Mouse (Mus musculus) gastrocnemius, postnatal 25 days (tissue): ENCODE results near the gene Zfp764. TPM values are rescaled to one million over a fixed set of nuclear protein-coding genes. Genes with fewer than 3 reads are reported as not detected.
"Not testable (repeated sequence)": the region's sequence is repeated elsewhere in the genome, so short reads cannot be mapped to it uniquely, and the experiment has no call there.

Experiments used
- DNase-seq: peaks from one replicate; pipeline ENCODE4 v3.0.0; 2022
- total RNA-seq, 2 experiments: library from RNA; stranded (reverse); gene quantifications; 1 replicate in 1 of 2; 2 replicates in 1 of 2; pipeline ENCODE4 v1.2.3; 2021

Gene Zfp764
- total RNA-seq, 2 experiments from 2014 or later: 1.7 TPM

DNA sequence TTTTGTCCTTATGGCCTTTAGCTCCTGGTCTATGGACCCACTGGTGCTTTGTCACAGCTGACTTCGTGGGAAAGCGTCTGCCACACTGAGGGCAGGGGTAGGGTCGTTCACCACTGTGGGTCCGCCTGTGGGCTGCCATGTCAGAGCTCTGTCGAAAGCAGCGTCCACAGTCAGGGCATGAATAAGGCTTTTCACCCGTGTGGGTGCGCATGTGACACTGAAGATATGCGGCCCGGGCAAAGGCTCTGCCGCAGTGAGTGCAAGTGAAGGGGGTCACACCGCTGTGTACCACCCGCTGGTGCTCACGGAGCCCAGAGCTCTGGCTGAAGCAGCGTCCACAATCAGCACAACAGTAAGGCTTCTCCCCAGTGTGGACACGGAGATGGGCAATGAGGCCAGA, 15.1 kb downstream of the Zfp764 start:
- no peak for DNase-seq

DNA sequence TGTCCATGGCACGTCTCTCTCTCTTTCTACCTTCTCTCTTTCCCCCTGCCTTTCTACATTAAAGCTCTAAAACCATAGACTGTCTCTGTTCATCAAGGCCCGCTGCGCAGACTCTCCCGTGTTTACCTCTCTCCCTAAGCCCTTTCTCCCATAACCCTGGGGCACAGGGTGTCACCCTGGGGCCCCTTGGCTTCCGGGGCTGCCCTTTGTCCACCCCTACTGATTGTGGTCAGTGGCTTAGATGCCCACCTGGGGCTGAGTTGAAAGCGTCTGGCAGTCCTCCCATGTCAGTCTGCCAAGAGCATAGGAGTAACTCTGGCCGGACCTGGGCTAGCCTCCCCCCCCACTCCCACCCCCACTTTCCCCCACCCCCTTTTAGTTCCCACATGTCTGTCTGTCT, 16.3 kb downstream of the Zfp764 start:
- DNase-seq: no peak

DNA sequence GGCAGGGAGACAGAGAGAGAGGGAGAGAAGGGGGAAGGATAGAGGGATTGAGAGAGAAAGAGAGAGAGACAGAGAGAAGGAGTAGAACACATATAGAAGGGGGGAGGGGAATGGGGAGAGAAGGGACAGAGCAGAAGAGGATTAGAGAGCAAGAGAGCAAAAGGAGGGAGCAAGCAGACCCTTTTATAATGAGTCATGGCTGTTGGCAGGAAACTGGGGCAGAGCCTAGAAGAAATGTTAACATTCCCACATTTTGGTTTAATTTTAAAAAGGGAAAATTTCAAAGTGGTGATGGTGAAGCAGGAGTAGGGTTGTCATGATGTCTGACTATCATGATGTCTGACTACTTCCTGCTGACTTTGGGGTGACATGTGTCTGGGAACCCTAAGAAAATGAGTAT, 18.4 kb downstream of the Zfp764 start:
- not testable (repeated sequence) for DNase-seq

- DNase-seq: peak; percentile 80
Observed at GRCm38 (mm10) chr7:127386641-127387392, 19.8 kb downstream of the Zfp764 start, which contains the start of gene 9130019O22Rik. Gene 9130019O22Rik, minus strand, starts transcription at chr7:127387166.

DNA sequence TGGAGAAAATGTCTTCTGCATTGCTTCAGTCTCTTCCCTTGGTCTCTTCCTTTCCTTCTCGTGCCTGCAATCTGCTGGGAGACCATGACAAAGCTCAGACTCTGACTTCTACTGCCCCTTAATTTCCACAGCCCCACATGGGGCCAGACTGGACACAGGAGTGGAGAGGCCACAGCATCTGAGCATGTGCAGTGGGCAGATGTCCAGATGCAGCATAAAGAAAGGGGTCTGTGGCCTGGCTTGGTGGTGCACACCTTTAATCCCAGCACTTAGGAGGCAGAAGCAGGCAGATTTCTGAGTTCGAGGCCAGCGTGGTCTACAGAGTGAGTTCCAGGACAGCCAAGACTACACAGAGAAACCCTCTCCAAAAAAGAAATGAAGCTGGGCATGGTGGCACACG, 21.1 kb downstream of the Zfp764 start:
- not testable (repeated sequence) for DNase-seq

- DNase-seq: no peak
Observed at GRCm38 (mm10) chr7:127378310-127378921, 28.2 kb downstream of the Zfp764 start.

GRCm38 (mm10) chr7:127375271-127376245, 31.1 kb downstream of the Zfp764 start, which contains the start of gene Zfp747:
Gene Zfp747, minus strand, starts transcription at chr7:127376050.
- peak; percentile 90 for DNase-seq

- not testable (repeated sequence) for DNase-seq
Observed at GRCm38 (mm10) chr7:127371870-127372269, 34.8 kb downstream of the Zfp764 start.

- DNase-seq: no peak
Observed at GRCm38 (mm10) chr7:127371213-127371612, 35.4 kb downstream of the Zfp764 start.

DNA sequence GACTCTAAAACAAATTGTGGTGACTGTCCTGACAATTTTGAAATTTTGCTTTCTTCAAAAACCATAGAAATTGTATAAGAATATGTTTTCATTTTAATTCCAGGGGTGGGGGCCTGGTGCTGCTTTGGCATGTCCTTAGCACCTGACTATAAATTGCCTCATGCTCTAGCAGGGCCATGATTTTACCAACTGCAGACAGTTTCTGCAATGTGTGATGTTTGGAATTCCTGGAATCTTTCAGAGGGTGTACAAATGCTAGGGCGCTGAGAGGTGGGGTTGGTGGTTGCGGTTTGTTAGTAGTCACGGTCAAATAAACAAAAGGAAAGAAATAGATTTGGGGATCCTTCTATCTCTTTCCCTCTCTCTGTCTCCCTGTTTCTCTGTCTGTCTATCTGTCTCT, 40.4 kb downstream of the Zfp764 start:
- no peak for DNase-seq

DNA sequence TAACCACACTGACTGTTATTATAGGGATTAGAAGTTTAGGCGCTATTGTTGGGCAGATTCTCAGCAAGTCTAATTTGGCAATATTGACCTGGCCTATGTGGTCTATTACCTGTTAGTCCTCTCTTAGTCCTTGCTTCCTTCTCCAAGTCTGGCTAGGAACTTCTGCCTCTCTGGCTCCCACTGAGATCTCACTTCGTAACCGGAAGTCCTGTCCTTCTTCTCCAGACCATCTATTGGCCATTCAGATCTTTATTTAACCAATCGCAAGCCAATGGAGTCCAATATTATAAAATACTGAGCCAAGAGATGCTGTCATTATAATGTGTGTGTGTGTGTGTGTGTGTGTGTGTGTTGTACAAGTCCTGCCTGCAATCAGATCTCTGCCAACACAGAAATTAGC, 42.5 kb downstream of the Zfp764 start:
- DNase-seq: no peak

DNA sequence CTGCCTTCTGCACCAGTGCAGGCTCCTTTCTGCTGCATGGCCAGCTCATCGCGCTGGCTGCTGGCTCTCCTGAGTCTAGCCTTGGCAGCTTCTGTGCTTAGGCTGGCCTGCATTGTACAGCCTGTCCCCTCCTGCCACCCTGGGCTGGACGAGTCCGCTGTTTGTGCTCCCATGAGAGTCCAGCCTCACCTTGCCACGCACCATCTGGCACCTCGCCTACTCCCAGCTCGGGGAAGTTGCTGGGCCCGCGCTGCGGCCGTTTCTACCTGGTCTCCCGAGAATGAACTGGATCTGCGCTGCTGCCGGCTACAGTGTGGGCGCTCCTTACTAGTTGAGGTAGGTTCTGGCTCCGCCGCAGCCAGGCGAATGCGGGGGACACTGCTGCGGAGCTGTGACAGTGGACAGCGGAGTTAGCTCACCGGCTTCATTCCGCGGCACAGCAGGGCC, 43.1 kb downstream of the Zfp764 start:
- DNase-seq: no peak

GRCm38 (mm10) chr7:127362418-127362817, 44.2 kb downstream of the Zfp764 start:
- DNase-seq: not testable (repeated sequence)

DNA sequence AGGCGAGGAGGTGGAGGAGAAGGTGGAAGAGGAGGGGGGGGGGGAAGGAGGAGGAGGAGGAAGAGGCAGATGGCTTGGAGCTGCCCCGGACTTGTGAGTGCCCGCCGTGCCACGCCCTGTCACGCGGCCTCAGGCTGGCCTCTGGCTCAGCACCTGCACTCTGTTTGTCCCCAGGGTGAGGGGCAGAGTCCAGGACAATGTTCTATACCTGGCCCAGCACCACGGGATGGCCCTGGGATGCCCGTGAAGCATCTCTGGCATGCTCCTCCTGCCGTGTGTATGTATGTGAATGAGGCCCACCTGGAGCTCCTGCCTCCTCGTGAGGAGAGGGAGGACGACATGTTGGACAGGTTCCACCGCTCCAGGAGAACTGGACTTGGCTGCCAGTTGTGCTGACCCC, 45.2 kb downstream of the Zfp764 start:
- DNase-seq: no peak

DNA sequence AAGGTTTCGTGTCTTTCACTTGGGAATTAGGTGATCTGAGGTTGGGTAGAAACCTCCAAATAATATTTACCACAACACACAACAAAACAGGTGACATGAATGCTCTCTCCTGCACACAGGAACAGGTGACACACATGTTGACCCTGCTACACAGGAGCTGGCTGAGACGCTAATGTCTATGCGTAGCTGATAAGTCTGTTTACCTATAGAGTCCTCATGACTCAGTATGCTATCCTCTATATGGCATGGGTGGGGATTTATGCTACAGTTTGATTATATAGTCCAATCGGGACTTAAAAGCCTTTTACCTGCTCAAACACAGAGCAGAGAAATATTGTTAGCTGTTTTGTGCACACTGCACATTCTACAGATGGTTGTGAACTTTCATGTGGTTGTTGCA, 46.4 kb downstream of the Zfp764 start:
- DNase-seq: no peak

- no peak for DNase-seq
Observed at GRCm38 (mm10) chr7:127358472-127358871, 48.1 kb downstream of the Zfp764 start.

DNA sequence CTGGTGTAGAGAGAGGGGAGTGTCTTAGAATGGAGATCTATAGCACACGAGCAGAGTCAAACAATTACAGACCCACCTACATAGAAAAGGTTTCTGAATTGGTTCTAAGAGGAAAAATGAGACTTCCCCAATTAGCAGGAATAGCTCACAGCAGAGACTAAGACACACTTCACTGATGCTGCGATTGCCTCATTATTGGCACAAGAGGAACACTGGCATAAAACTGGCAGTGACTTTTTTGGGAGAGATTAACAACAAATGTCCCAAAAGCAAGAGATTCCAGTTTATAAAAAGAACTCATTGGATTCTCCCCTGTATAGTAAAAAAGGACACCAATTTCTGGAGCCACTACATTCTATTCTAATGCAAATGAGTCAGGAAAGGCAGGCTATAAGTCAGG, 48.8 kb downstream of the Zfp764 start:
- no peak for DNase-seq

DNA sequence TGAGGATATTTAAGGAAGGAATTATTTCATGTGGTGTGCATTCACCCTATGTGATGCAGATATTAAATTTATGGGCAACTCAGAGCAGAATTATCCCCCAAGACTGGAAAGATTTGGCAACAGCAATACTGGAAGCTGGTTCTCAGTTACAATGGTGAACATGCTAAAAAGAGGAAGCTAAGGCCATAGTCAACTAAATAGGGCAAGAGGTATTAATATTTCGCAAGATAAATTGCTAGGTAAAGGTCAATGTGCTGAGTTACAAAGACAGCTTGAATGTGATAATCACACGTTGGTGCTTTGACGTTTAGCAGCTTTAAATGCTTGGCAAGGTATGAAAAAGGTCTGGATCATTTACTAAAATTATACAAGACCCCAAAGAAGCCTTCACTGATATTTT, 50.8 kb downstream of the Zfp764 start:
- DNase-seq: no peak
